Mouse (Mus musculus) gastrocnemius, postnatal 36 days (tissue): ENCODE results near the gene Mfsd7a. TPM values are rescaled to one million over a fixed set of nuclear protein-coding genes. Genes with fewer than 3 reads are reported as not detected.
"Not testable (repeated sequence)": the region's sequence is repeated elsewhere in the genome, so short reads cannot be mapped to it uniquely, and the experiment has no call there.

Experiments
- DNase-seq, 2 experiments: peaks; one replicate each; pipeline ENCODE4 v3.0.0; 2022
- intact Hi-C: fragments of 180-260 bp; cut with DNase I; formaldehyde crosslinking; loops from one replicate; pipeline ENCODE4 v1.15.1; 2025
- long read RNA-seq, 2 experiments: library from polyadenylated mRNA; stranded (forward); transcript quantifications; one replicate each; pipeline ENCODE4 v2.0.0; 2021
- total RNA-seq, 2 experiments: library from RNA; stranded (reverse); gene quantifications; 2 replicates each; pipeline ENCODE4 v1.2.3; 2021

Mfsd7a gene
- total RNA-seq: 1 to 10 TPM in 1 of 2 experiments, under 1 TPM in 1; 0.66 to 1.1 TPM
- long read RNA-seq, experiment 1: 0 reads
- long read RNA-seq, experiment 2: 0 reads

- DNase-seq: peak; percentile 66
- intact Hi-C loops: no loop called here
Observed at GRCm38 (mm10) chr5:108448785-108449668, at the start of gene Mfsd7a. TSS of gene Mfsd7a (minus strand) at chr5:108448891.

- DNase-seq, intact Hi-C loops: not testable (repeated sequence)
Observed at GRCm38 (mm10) chr5:108486148-108486547, 37.5 kb upstream of the Mfsd7a start.

DNA sequence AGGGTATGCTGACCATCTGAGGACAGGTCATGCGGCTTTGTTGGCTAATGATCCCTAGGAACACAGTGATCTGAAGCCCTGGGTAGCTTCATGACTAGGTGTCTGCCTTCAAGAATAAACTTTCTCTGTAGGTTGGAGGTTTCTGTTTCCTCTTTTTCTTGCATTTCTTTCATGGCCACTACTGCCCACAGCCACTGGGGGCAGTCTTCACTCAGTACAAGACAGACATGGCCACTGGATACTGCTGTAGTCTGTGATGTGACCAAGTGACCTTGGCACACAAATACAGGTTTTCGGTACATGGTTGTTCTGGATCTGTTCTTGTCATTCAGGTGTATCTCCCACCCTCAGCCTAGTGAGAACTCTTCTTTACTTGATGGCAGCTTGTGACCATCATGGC is 36.5 kb upstream of the Mfsd7a start:
- intact Hi-C loops: no loop called here
- DNase-seq: no peak

DNA sequence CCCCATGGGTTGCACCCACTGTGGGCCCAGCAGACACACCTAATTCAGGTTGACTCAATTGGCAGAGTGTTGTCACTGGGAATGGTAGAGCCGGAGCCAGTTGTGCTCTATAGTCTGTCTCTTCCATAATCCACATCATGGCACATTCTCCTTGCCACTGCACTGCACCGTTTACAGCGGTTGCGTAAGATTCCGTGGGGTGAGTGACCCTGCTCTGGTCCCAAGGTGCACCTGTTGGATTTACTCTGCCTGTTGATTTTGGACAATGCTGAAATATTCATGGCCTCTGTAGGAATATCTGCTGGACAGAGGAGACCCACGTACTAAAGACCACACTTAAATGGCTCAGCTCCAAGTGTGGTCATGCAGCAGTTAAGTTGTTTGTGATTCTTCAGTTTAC is 34.3 kb upstream of the Mfsd7a start:
- intact Hi-C loops: no loop called here
- DNase-seq: no peak

- intact Hi-C loops: no loop called here
- no peak for DNase-seq
Observed at GRCm38 (mm10) chr5:108475977-108476376, 27.3 kb upstream of the Mfsd7a start.

DNA sequence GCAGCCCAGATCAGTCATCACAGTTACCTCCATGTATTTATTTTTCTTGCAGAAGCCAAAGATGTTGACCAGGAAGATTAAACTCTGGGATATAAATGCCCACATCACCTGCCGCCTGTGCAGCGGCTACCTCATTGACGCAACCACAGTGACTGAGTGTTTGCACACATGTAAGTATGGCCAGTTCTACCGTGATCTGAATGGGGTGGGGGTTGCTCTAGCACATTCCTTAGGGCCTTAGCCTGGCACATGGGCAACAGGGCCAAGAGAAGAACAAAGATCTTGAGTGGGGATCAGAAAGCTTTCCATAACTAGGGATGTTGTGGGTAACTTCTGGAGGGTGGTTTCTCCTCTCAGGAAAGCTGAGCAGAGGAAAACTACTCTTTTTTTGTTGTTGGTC is 25.0 kb upstream of the Mfsd7a start:
- DNase-seq: no peak
- intact Hi-C loops: no loop called here

DNA sequence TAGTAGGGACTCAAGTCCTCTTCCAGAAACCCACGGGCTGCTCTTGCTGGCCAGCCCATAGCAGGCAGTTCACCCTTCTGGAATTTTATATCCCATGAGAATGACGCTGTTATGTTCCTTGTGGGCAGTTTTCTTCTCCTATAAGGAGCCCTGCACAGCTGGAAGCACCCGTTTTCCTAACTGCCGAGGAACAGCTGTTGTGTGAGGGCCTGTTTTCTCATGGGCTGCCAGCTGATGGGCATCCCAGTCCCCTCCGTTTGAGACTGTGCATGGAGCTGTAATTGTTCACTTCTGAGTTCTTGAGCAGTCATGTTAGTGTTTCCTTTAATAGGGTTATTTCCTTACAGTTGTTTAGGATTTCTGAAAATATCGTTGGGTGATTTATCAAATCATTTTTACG is 20.9 kb upstream of the Mfsd7a start:
- no peak for DNase-seq
- intact Hi-C loops: no loop called here

- intact Hi-C loops: no loop called here
Observed at GRCm38 (mm10) chr5:108466647-108467046, 18.0 kb upstream of the Mfsd7a start.

DNA sequence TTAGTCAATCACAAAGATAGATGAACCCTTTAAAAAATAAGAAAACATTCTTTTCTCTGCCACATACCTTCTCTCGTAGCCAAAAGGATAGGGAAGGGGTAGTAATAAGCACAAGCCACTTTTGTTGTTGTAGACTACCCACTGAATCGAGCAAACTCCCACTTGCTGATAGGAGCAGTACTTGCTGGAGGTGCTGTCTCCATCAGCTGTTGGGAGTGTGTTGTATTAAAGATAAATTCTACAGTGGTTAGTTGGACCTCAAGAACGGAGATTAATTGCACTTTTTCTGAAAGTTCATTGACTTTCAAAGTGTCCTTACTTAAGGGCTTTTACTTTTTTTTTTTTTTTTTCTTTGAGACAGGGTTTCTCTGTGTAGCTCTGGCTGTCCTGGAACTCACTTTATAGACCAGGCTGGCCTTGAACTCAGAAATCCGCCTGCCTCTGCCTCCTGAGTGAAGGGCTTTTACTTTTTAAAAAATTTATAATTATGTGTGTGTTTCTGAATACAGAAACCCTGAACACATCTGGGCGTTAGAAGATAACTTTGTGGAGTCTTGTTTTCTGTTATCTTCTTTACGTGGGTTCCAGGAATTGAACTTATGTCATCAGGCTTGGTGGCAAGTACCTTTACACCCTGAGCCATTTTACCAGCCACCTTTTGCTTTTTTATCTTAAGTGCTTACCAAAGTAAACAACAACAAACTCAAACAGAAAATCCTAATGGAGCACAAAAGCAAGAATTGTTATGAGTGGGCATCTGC is 16.6 kb upstream of the Mfsd7a start:
- no peak for DNase-seq
- intact Hi-C loops: no loop called here

More at GRCm38 (mm10) chr5:108466647-108467046, 18.0 kb upstream of the Mfsd7a start:
- DNase-seq: no peak

DNA sequence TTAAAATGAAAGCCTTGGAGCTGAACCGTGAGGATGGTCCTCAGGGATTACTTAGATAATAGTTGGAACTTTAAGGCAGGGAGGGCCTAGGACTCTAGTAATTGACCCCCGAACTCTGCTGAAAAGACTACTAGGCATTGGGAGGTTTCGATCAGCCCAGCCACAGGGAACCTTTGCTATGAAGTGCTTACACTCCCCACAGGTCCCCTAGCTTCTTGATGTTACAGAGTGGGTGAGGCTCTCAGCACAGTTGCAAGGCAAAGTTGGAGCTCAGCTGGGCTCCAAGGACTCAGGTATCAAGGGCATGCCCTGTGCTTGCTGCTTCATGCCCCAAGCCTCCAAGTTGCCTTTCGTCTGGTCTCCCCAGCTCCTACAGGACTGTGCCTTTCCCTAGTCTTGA is 13.8 kb upstream of the Mfsd7a start:
- intact Hi-C loops: no loop called here
- no peak for DNase-seq

DNA sequence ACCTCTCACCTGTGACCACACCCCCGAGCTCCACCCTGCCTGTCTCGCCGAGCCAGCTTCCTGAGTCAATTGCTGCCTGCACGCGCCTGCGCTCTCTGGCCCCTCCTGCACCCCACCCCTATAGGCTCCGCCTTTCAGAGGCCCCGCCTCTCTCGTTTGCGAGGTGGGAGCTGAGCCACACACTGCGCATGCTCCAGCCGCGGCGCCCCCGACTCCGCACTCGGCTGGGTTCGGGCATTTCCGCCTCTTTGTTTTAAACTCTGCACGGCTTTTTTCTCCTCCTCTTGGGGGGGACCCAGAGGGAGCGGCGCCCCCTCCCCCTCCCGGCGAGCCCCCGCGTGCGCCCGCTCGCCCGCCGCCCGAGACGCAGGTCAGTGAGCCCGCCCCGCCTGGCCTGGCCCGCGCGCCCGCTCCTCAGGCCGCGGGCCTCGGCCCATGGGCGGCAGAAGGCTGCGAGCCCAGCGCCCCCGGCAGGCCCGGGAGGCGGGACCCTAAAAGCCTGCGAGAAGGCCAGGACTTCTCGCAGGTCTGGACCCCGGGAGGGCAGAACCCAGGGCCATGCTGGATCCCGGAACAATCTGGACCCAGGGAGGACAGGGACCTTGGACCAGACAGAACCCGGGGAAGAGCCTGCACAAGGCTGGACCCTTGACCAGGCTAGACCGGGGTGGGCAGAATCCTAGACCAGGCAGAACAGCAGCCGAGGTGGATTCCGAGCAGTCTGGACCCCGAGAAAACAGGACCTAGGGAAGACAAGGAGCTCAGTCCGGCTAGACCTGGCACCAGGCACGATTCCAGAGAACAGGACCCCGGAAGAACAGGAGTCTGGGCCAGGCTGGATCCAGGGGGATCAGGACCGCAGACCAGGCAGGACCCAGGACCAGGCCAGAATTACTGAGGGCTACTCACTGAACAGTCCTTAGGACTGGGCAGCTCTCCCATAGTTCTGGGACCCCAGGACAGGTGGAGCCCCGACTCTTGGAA is 12.7 kb upstream of the Mfsd7a start, which contains the start of gene Pcgf3:
TSS of gene Pcgf3 (plus strand) at position 151 of the 984 bp plus-strand sequence.
- intact Hi-C loops: no loop called here
- DNase-seq: peak; percentile 95 to 97

- intact Hi-C loops: no loop called here
- DNase-seq: no peak
Observed at GRCm38 (mm10) chr5:108460461-108460860, 11.8 kb upstream of the Mfsd7a start.

DNA sequence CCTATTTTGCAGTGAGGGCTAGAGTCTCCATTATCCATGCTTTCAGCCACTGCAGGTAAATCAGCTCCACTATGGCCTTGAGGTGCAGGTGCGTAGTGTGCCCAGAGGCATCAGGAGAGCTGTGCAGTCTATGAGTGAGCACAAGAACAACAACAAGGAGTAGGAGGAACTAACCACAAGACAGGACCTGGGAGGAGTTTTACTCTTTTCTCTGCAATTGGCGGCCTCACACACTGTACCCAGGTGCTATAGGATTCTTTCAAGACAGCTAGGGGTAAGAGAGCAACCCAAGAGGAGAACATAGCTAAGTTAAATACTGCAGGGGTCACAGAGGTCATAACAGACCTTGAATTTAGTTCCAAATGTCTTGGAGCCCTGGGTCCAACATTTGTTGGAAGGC is 10.0 kb upstream of the Mfsd7a start:
- intact Hi-C loops: no loop called here
- no peak for DNase-seq

DNA sequence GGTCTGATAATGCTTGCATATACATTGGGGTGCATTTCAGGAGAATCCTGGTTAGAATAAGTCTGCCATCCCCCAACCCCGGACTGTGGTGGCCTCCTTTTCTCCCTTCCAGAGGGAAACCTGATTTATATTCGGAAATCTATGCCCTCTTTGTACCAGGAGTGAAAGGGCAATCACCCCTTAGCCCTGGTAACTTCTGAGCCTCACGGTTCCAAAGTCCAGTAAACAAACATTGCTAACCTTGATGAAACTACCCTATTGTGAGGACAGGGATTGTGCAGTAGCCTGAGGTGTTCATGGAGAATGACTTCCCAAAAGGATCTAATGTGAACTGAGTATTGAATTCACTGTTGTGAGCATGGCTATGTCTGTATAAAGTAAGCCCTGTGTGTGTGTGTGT is 5.4 kb upstream of the Mfsd7a start:
- no peak for DNase-seq
- intact Hi-C loops: no loop called here

GRCm38 (mm10) chr5:108452422-108452821 is 3.7 kb upstream of the Mfsd7a start:
- intact Hi-C loops: no loop called here

DNA sequence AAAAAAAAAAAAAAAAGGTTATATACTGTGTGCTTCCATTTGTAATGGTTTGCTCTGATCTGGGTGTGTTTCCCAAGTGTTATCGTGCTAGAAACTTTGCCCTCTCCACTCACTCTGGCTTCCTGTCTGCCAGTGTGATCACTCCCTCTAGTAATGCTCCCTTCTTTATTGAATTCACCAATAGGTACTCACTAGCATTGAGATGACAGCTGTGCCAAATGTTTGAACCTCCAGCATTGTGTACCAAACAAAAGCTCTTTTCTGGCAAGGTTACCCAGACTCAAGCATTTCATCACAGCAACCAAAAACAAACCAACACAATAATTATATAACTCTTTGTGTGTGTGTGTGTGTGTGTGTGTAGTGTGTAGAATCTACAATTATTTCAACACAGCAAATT is 2.9 kb upstream of the Mfsd7a start:
- DNase-seq: no peak
- intact Hi-C loops: no loop called here

More at GRCm38 (mm10) chr5:108452422-108452821, 3.7 kb upstream of the Mfsd7a start:
- no peak for DNase-seq

DNA sequence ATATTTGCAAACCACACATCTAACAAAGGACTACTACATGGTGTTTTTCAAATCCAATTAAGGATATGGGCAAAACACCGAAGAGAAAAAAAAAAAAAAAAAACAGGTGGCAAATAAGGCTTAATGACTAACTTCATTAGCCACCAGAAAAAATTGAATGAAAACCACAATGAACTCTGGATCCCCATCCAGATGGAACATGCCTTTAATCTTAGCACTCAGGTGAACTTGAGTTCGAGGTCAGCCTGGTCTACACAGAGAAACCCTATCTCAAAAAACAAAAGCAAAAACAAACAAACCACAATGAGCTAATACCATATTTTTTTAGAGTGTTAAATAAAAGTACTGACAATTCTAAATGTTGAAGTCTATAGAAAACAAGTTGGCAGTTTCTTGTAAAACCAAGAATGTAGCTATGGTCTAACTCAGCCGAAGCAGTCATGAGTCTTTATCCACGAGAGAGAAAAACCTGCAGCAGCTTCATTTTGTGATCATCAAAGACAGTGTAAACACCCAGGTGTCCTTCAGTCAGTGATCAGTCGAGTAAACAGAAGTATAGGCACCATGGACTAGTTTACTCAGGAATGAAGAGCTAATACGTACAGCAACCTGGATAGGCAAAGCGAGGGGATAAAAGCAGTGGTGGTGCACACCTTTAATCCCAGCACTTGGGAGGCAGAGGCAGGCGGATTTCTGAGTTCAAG is 2.3 kb upstream of the Mfsd7a start:
- intact Hi-C loops: no loop called here
- no peak for DNase-seq

DNA sequence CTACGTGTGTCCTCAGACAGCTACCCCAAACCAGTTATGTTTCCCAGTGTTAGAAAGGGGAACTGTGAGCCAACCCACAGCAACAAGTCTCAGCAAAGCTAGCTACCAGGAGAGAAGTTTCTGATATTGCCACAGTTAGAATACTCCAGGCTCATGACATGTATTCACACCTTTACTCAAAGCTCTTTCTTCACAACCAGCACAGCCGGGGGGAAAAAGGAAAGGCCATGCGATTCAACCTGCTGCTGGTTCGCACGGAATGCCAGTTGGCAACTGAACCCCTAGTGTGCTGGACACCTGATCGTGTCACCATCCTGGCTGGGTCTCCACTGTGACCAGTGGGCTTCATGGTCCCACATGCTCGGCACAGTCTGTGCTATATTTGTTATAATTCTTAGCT is 834 bp downstream of the Mfsd7a start:
- intact Hi-C loops: no loop called here

DNA sequence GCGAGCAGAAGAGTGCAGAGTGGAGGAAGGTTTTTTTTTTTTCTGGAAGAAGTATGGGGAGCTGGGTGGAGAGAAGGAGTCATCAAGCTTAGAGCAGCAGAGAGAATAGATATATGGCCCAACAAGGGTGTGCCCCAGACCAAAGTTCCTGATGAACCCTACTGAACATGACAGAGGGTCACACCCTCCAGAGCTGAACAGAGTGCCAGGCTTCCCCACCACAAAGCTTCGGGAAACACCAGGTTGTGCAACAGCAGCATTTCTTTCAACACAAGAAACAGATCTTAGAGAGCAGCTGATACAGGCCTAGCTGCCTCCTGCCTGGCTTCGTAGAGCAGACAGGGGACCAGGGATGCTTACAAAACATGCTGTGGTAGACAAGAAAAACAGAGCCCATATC is 1.7 kb downstream of the Mfsd7a start:
- DNase-seq: no peak
- intact Hi-C loops: no loop called here

More for the DNA sequence above, 834 bp downstream of the Mfsd7a start:
- no peak for DNase-seq

- peak in 1 of 2 experiments; percentile 7 for DNase-seq
- intact Hi-C loops: no loop called here
Observed at GRCm38 (mm10) chr5:108436101-108436500, 12.6 kb downstream of the Mfsd7a start.
